In genomic region chr16:24678942-24679341, GRCm38 (mm10) we compare ENCODE assay signal across 25 mouse cellular contexts.
DNase-seq lines count a peak whose midpoint lies in the region; ATAC-seq and TF ChIP-seq lines count a peak whose summit lies in the region.
"Had no signal": no experiment of that assay in that cellular context is flagged by ENCODE, and none has a peak within 500 bp of the region (broad histone marks: within the 10 kb centered on the region; RNA-seq: fewer than 3 reads in every experiment).

No protein-coding gene starts in this region.

- no peak overlapping the region for H3K9ac ChIP-seq in stomach, postnatal 0 days (ENCODE audit: low read length)
- no peak overlapping the region for H3K9ac ChIP-seq in kidney, embryonic 15.5 days
- no peak overlapping the region for H3K9ac ChIP-seq in liver, postnatal 0 days (replicated peaks)
- H3K9ac ChIP-seq: forebrain, embryonic 15.5 days; heart, embryonic 13.5 days; hindbrain, embryonic 12.5 days; hindbrain, embryonic 15.5 days had no signal

- peaks cover 24% of the 10 kb centered on the region for H3K4me1 ChIP-seq in embryonic fibroblast, embryonic 13.5 days (ENCODE audit: control insufficient read depth, insufficient read depth, low read length)
- H3K4me1 ChIP-seq in stomach, postnatal 0 days (replicated peaks; ENCODE audit: control insufficient read depth, insufficient read depth) = no peaks in the 10 kb centered on the region
- no peaks in the 10 kb centered on the region for H3K4me1 ChIP-seq in kidney, embryonic 15.5 days
- no peaks in the 10 kb centered on the region for H3K4me1 ChIP-seq in liver, postnatal 0 days (ENCODE audit: insufficient read depth)
- H3K4me1 ChIP-seq: forebrain, embryonic 15.5 days; heart, embryonic 10.5 days; heart, embryonic 13.5 days; hindbrain, embryonic 12.5 days; hindbrain, embryonic 15.5 days had no signal

- peaks cover 10% of the 10 kb centered on the region for H3K36me3 ChIP-seq in stomach, postnatal 0 days (ENCODE audit: control insufficient read depth, insufficient read depth, low read length)
- peaks cover 12% of the 10 kb centered on the region; the same call in 1 of the 2 replicates for H3K36me3 ChIP-seq in kidney, embryonic 15.5 days
- H3K36me3 ChIP-seq in liver, postnatal 0 days (replicated peaks; ENCODE audit: insufficient read depth, low read length) = no peaks in the 10 kb centered on the region; the same call in 1 of the 2 replicates
- H3K36me3 ChIP-seq: forebrain, embryonic 15.5 days; hindbrain, embryonic 12.5 days; hindbrain, embryonic 15.5 days had no signal

- peak; percentile 64; the same call in 1 of the 2 replicates for ATAC-seq in stomach, postnatal 0 days (ENCODE audit: low FRiP score, low TSS enrichment)
- no peak for ATAC-seq in kidney, embryonic 15.5 days (replicated peaks; ENCODE audit: low FRiP score)
- no peak for ATAC-seq in liver, postnatal 0 days
- ATAC-seq: CD4-positive, CD25-positive, alpha-beta regulatory T cell, adult 4 months; forebrain, embryonic 15.5 days; intestine, postnatal 0 days had no signal

- H3K9me3 ChIP-seq in stomach, postnatal 0 days (ENCODE audit: control insufficient read depth, low read length) = no peaks in the 10 kb centered on the region
- H3K9me3 ChIP-seq in kidney, embryonic 15.5 days (replicated peaks) = no peaks in the 10 kb centered on the region
- no peaks in the 10 kb centered on the region for H3K9me3 ChIP-seq in liver, postnatal 0 days (ENCODE audit: low read length)
- H3K9me3 ChIP-seq: forebrain, embryonic 15.5 days; heart, embryonic 10.5 days; heart, embryonic 13.5 days; hindbrain, embryonic 12.5 days; hindbrain, embryonic 15.5 days had no signal

- TF ChIP-seq POLR2A in embryonic fibroblast, embryonic 13.5 days (IDR thresholded peaks at IDR 0.05; ENCODE audit: low read depth, low read length) = no peak

- DNase-seq in 3T3-L1 (ENCODE audit: low read depth, low spot score) = peak; percentile 95
- DNase-seq in Muller cell, postnatal 12 days (ENCODE audit: inconsistent ontology term) = peak; percentile 45
- no peak for DNase-seq in stomach, postnatal 0 days (ENCODE audit: low spot score)
- DNase-seq in cerebellum, adult 9-11 months = no peak
- DNase-seq in liver, postnatal 0 days = no peak
- DNase-seq: adrenal gland, adult 2 months; adrenal gland, postnatal 14 days; B cell, adult 2 months; cerebellum, adult 11 months; cerebellum, adult 2 months; cerebellum, postnatal 10 days; cerebellum, postnatal 36 days; gastrocnemius, postnatal 10 days; gastrocnemius, postnatal 36 days; heart, adult 2 months; heart, postnatal 14 days had no signal

- H3K27ac ChIP-seq in embryonic fibroblast, embryonic 13.5 days (ENCODE audit: insufficient read depth, low read length) = peak overlapping the region; percentile 80
- no peak overlapping the region for H3K27ac ChIP-seq in stomach, postnatal 0 days (replicated peaks)
- no peak overlapping the region for H3K27ac ChIP-seq in kidney, embryonic 15.5 days
- no peak overlapping the region for H3K27ac ChIP-seq in liver, postnatal 0 days (ENCODE audit: low read depth)
- H3K27ac ChIP-seq: forebrain, embryonic 15.5 days; heart, adult 2 months; heart, embryonic 10.5 days; heart, embryonic 13.5 days; hindbrain, embryonic 12.5 days; hindbrain, embryonic 15.5 days had no signal

- no peak for TF ChIP-seq CTCF in embryonic fibroblast, embryonic 13.5 days (IDR thresholded peaks at IDR 0.05; ENCODE audit: borderline replicate concordance, insufficient read depth, low read length)
- TF ChIP-seq CTCF in stomach, postnatal 0 days (IDR thresholded peaks at IDR 0.05; ENCODE audit: low read depth) = no peak
- no peak for TF ChIP-seq CTCF in liver, postnatal 0 days (IDR thresholded peaks at IDR 0.05; ENCODE audit: low read depth)

- TF ChIP-seq EP300 in stomach, postnatal 0 days (optimal IDR thresholded peaks at IDR 0.05) = peak; percentile 23
- no peak for TF ChIP-seq EP300 in liver, postnatal 0 days (IDR thresholded peaks at IDR 0.05; ENCODE audit: low read depth)

- no peak overlapping the region for H3K4me2 ChIP-seq in stomach, postnatal 0 days (replicated peaks; ENCODE audit: low read depth)
- H3K4me2 ChIP-seq in kidney, embryonic 15.5 days = no peak overlapping the region
- H3K4me2 ChIP-seq in liver, postnatal 0 days (ENCODE audit: low read depth, low read length) = no peak overlapping the region
- H3K4me2 ChIP-seq: forebrain, embryonic 15.5 days; heart, embryonic 13.5 days; hindbrain, embryonic 12.5 days; hindbrain, embryonic 15.5 days had no signal

- no peaks in the 10 kb centered on the region for H3K27me3 ChIP-seq in stomach, postnatal 0 days (ENCODE audit: control insufficient read depth, insufficient read depth, low read length)
- no peaks in the 10 kb centered on the region for H3K27me3 ChIP-seq in kidney, embryonic 15.5 days
- H3K27me3 ChIP-seq in liver, postnatal 0 days (ENCODE audit: insufficient read depth, low read length) = no peaks in the 10 kb centered on the region
- H3K27me3 ChIP-seq: forebrain, embryonic 15.5 days; heart, embryonic 13.5 days; hindbrain, embryonic 12.5 days; hindbrain, embryonic 15.5 days had no signal

- no peak overlapping the region for H3K4me3 ChIP-seq in embryonic fibroblast, embryonic 13.5 days (ENCODE audit: insufficient read depth, low read length)
- no peak overlapping the region for H3K4me3 ChIP-seq in stomach, postnatal 0 days (ENCODE audit: low read depth, low read length)
- no peak overlapping the region for H3K4me3 ChIP-seq in kidney, embryonic 15.5 days (replicated peaks)
- no peak overlapping the region for H3K4me3 ChIP-seq in liver, postnatal 0 days (ENCODE audit: low read depth, low read length)
- H3K4me3 ChIP-seq: forebrain, embryonic 15.5 days; heart, adult 2 months; heart, embryonic 10.5 days; heart, embryonic 13.5 days; hindbrain, embryonic 12.5 days; hindbrain, embryonic 15.5 days had no signal

Comparison
In these comparisons a context has a peak if more than half of its experiments do, and no peak if none do; other contexts are left out.
1. DNase-seq: peak in 3T3-L1 (single experiment) and Muller cell, postnatal 12 days (single experiment); none in stomach, postnatal 0 days (single experiment), cerebellum, adult 9-11 months (single experiment) and liver, postnatal 0 days (single experiment).